Mouse (Mus musculus) embryonic fibroblast, embryonic 13.5 days (primary cell): ENCODE measurements at regions not wholly inside any gene's neighbourhood (a gene's known extent, or its start where the extent isn't known, plus 50 kb on each side); places are given as distances from the start of the nearest gene placed in this dataset.

ENCODE experiments used
- CTCF ChIP-seq: IDR thresholded peaks from 2 replicates; pipeline ENCODE4 v1.5.1; 2011; ENCODE audit warnings: mild to moderate bottlenecking, control low read depth, low read length, moderate library complexity, borderline replicate concordance; ENCODE audit not compliant: insufficient read depth
- POLR2A ChIP-seq: IDR thresholded peaks from 2 replicates; pipeline ENCODE4 v1.6.1; 2011; ENCODE audit warnings: low read depth, mild to moderate bottlenecking, control low read depth, low read length, moderate library complexity

DNA sequence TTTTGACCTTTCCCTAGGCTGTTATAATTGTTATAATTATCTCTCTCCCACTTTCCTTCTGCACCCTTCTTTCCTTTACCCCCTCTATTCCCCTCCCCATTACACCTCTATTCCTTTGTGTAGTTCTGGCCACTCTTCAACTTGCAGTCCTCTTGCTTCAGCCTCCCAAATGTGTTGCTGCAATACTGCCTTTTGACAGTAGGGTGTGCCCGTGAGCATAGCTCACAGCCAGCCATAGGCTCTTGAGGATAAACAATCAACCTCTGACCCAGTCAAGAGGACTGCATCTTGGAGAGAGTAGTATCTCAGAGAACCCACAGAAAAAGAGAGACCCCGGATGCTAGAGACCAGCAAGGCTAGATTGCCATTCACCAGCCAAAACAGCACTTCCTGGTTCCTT lies 184.9 kb upstream of the 4930535I16Rik start:
- TF ChIP-seq CTCF, result 0 out of 2 replicates have a peak, but pooled peaks have one; percentile 9
- TF ChIP-seq POLR2A, result no peak
